ENCODE assay signal across 9 mouse cellular contexts in the genomic region with DNA sequence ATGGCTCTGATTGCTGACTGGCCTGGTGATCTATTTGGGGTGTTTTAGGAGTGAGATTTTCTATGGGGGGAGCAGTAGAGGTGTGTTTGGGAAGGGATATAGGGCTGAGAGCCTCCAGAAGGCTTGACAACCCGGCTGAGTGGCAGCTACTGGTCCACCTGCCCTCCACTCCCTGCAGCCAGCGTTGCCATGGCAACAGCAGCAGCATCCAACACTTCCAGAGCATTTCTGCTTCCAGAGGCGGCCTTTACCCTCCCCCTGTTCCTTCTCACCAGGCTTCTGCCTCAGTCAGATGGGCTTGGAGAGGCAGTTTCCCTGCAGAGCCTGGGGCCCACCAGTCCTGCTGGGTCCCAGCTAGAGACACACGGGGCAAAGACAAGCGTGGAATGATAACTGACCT. TPM values are rescaled to one million over a fixed set of nuclear protein-coding genes. Genes with fewer than 3 reads are reported as not detected.
DNase-seq lines count a peak whose midpoint lies in the region; ATAC-seq lines count a peak whose summit lies in the region.
"Had no signal": no experiment of that assay in that cellular context is flagged by ENCODE, and none has a peak within 500 bp of the region (broad histone marks: within the 10 kb centered on the region; RNA-seq: fewer than 3 reads in every experiment).

No protein-coding gene starts in this region.

- 0 out of 2 replicates have a peak overlapping the region, but pooled peaks have one; percentile 37 for H3K27ac ChIP-seq in forebrain, embryonic 11.5 days (ENCODE audit: low read depth, low read length)
- H3K27ac ChIP-seq in hindbrain, embryonic 16.5 days (ENCODE audit: low read depth, low read length): peak overlapping the region; percentile 65
- H3K27ac ChIP-seq in neural tube, embryonic 14.5 days (ENCODE audit: low read depth, low read length): no peak overlapping the region
- H3K27ac ChIP-seq: liver, embryonic 13.5 days had no signal

- no peaks in the 10 kb centered on the region for H3K9me3 ChIP-seq in forebrain, embryonic 11.5 days (ENCODE audit: control insufficient read depth, low read length)
- no peaks in the 10 kb centered on the region for H3K9me3 ChIP-seq in hindbrain, embryonic 16.5 days (ENCODE audit: control insufficient read depth, low read length)
- no peaks in the 10 kb centered on the region for H3K9me3 ChIP-seq in neural tube, embryonic 14.5 days (ENCODE audit: control insufficient read depth, low read length)
- H3K9me3 ChIP-seq: liver, embryonic 13.5 days had no signal

- H3K4me3 ChIP-seq in forebrain, embryonic 11.5 days (ENCODE audit: low read depth, low read length): no peak overlapping the region
- H3K4me3 ChIP-seq in hindbrain, embryonic 16.5 days (ENCODE audit: low read length): no peak overlapping the region
- H3K4me3 ChIP-seq in neural tube, embryonic 14.5 days (ENCODE audit: low read depth, low read length): no peak overlapping the region
- H3K4me3 ChIP-seq: liver, embryonic 13.5 days had no signal

- H3K4me2 ChIP-seq in forebrain, embryonic 11.5 days (ENCODE audit: low read depth, low read length, severe bottlenecking): no peak overlapping the region
- H3K4me2 ChIP-seq in hindbrain, embryonic 16.5 days (ENCODE audit: low read length): no peak overlapping the region
- no peak overlapping the region for H3K4me2 ChIP-seq in neural tube, embryonic 14.5 days (ENCODE audit: low read depth, low read length)
- H3K4me2 ChIP-seq: liver, embryonic 13.5 days had no signal

- peak overlapping the region; percentile 4; the same call in 1 of the 2 replicates for H3K9ac ChIP-seq in forebrain, embryonic 11.5 days (ENCODE audit: low read length)
- H3K9ac ChIP-seq in hindbrain, embryonic 16.5 days (ENCODE audit: low read depth, low read length): no peak overlapping the region
- H3K9ac ChIP-seq in neural tube, embryonic 14.5 days (replicated peaks; ENCODE audit: low read depth, low read length): no peak overlapping the region
- H3K9ac ChIP-seq: liver, embryonic 13.5 days had no signal

- intact Hi-C loops in heart, postnatal 10 days (cut with DNase I): no loop called here

- WGBS in forebrain, embryonic 11.5 days: 9% methylated on average over 5 of the region's 5 CpGs
- 26% methylated on average over 5 of the region's 5 CpGs for WGBS in hindbrain, embryonic 16.5 days
- 24% methylated on average over 5 of the region's 5 CpGs for WGBS in neural tube, embryonic 14.5 days

- DNase-seq in cerebellum, postnatal 14 days: peak; percentile 58 to 80
- DNase-seq in cerebellum, adult 18-20 months: no peak
- DNase-seq in forebrain, embryonic 11.5 days (ENCODE audit: low spot score): peak; percentile 74
- DNase-seq in heart, postnatal 10 days: no peak
- DNase-seq in kidney, adult 18-20 months: no peak
- DNase-seq in Muller cell, postnatal 12 days (ENCODE audit: inconsistent ontology term): no peak
- DNase-seq: liver, embryonic 13.5 days had no signal

- H3K27me3 ChIP-seq in forebrain, embryonic 11.5 days (ENCODE audit: control insufficient read depth, insufficient read depth, low read length): no peaks in the 10 kb centered on the region
- no peaks in the 10 kb centered on the region for H3K27me3 ChIP-seq in hindbrain, embryonic 16.5 days (replicated peaks; ENCODE audit: control insufficient read depth, insufficient read depth, low read length)
- no peaks in the 10 kb centered on the region for H3K27me3 ChIP-seq in neural tube, embryonic 14.5 days (ENCODE audit: control insufficient read depth, insufficient read depth, low read length)
- H3K27me3 ChIP-seq: liver, embryonic 13.5 days had no signal

- H3K4me1 ChIP-seq in forebrain, embryonic 11.5 days (replicated peaks; ENCODE audit: control insufficient read depth, insufficient read depth, low read length): peaks cover 13% of the 10 kb centered on the region
- H3K4me1 ChIP-seq in hindbrain, embryonic 16.5 days (ENCODE audit: control insufficient read depth, insufficient read depth, low read depth, low read length): peaks cover 20% of the 10 kb centered on the region
- H3K4me1 ChIP-seq in neural tube, embryonic 14.5 days (ENCODE audit: control insufficient read depth, insufficient read depth, low read length): peaks cover 12% of the 10 kb centered on the region

- H3K36me3 ChIP-seq in forebrain, embryonic 11.5 days (ENCODE audit: control insufficient read depth, insufficient read depth, low read length): no peaks in the 10 kb centered on the region
- H3K36me3 ChIP-seq in hindbrain, embryonic 16.5 days (ENCODE audit: control insufficient read depth, insufficient read depth, low read length): no peaks in the 10 kb centered on the region
- H3K36me3 ChIP-seq in neural tube, embryonic 14.5 days (ENCODE audit: control insufficient read depth, insufficient read depth, low read length): no peaks in the 10 kb centered on the region
- H3K36me3 ChIP-seq: liver, embryonic 13.5 days had no signal

- peak; percentile 51 for ATAC-seq in forebrain, embryonic 11.5 days (replicated peaks; ENCODE audit: low FRiP score)
- peak; percentile 82 for ATAC-seq in hindbrain, embryonic 16.5 days
- ATAC-seq in neural tube, embryonic 14.5 days (ENCODE audit: low read depth): peak; percentile 58; the same call in 1 of the 2 replicates

RNA-seq across cellular contexts. Expression of gene Sik1, which starts 38.4 kb away (rescaled TPM):
- 15.6 and 16.7 TPM in 2 replicates for polyA plus RNA-seq in forebrain, embryonic 11.5 days (2014; fragmentation: Nextera tagmentation; extraction: Ambion mirVana)
- polyA plus RNA-seq in hindbrain, embryonic 16.5 days (2015; fragmentation: Nextera tagmentation; extraction: Ambion mirVana): 16.2 and 17.4 TPM in 2 replicates
- polyA plus RNA-seq in neural tube, embryonic 14.5 days (2014; fragmentation: Nextera tagmentation; extraction: Ambion mirVana): 18.6 and 19.6 TPM in 2 replicates
- 10 to 100 TPM; 33.6 to 45.9 TPM for total RNA-seq in heart, postnatal 10 days (2021)

Comparison
In these comparisons a context has a peak if more than half of its experiments do, and no peak if none do; other contexts are left out.
1. DNase-seq: peak in cerebellum, postnatal 14 days (2 of 2) and forebrain, embryonic 11.5 days (single experiment); none in cerebellum, adult 18-20 months (0 of 2), heart, postnatal 10 days (0 of 2), kidney, adult 18-20 months (single experiment) and Muller cell, postnatal 12 days (single experiment).
2. Peak in every context shown above with its lines, with median percentiles within 50 percentile points of each other: ATAC-seq.